Mouse (Mus musculus) small intestine, adult 2 months (tissue): ENCODE measurements at regions not wholly inside any gene's neighbourhood (a gene's known extent, or its start where the extent isn't known, plus 50 kb on each side); places are given as distances from the start of the nearest gene placed in this dataset.
"Not testable (repeated sequence)": the region's sequence is repeated elsewhere in the genome, so short reads cannot be mapped to it uniquely, and the experiment has no call there.

Source experiments
- H3K27ac ChIP-seq: fragments of 200-500 bp; 2 replicates; pipeline ENCODE4 v1.5.1; 2012; ENCODE audit warnings: low read depth, low read length, control low read depth, inconsistent platforms; ENCODE audit not compliant: insufficient read depth
- H3K27me3 ChIP-seq: fragments of 200-500 bp; 2 replicates; pipeline ENCODE4 v1.6.1; 2012; ENCODE audit warnings: mild to moderate bottlenecking, moderate library complexity, low read length, inconsistent platforms; ENCODE audit not compliant: control insufficient read depth, insufficient read depth
- H3K36me3 ChIP-seq: fragments of 200-500 bp; 2 replicates; pipeline ENCODE4 v1.6.1; 2012; ENCODE audit warnings: mild to moderate bottlenecking, low read length, control low read depth, inconsistent platforms; ENCODE audit not compliant: control insufficient read depth, insufficient read depth
- H3K4me1 ChIP-seq: fragments of 200-500 bp; 2 replicates; pipeline ENCODE4 v1.6.1; 2012; ENCODE audit warnings: low read length, inconsistent platforms, mixed read lengths; ENCODE audit not compliant: control insufficient read depth, insufficient read depth, insufficient read length
- H3K4me3 ChIP-seq: fragments of 200-500 bp; 2 replicates; pipeline ENCODE4 v1.5.1; 2012; ENCODE audit warnings: low read depth, mild to moderate bottlenecking, control low read depth, inconsistent platforms, low read length, moderate library complexity
- CTCF ChIP-seq: fragments of 200-500 bp; IDR thresholded peaks from 2 replicates; pipeline ENCODE4 v1.5.1; 2012; ENCODE audit warnings: low read depth, mild to moderate bottlenecking, control low read depth, inconsistent platforms, low read length, moderate library complexity, mixed read lengths; ENCODE audit not compliant: insufficient replicate concordance, insufficient read length; ENCODE audit errors: extremely low read depth
- POLR2A ChIP-seq: fragments of 200-500 bp; IDR thresholded peaks from 2 replicates; pipeline ENCODE4 v1.6.1; 2012; ENCODE audit warnings: low read depth, mild to moderate bottlenecking, control low read depth, inconsistent platforms, low read length, moderate library complexity
- WGBS: fragments of 180-500 bp; shearing (Covaris S2); methylation state at CpG from one replicate; pipeline ENCODE4 v1.1.7; 2018; 5-methylcytosine and 5-hydroxymethylcytosine counted together

DNA sequence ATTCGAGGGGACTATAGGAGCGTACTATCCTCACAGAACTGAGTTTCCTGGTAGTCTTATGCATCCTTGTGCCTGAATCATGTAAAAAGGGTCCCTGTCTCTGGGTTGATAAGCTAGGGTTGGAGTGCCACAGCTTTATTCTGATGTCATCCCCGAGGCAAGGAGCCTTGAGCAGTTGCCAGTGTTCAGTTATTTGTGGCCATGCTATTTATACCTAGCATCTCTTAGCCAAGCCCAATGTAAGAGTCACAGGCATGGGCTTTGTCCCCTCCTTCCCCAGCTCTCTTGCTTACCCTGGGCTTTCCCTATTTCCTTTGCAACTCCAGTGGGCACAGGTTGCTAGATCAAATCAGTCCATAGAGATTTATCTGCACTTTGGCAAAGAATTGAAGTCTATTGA, 288.6 kb downstream of the Cyp26b1 start:
- Histone ChIP-seq H3K27ac (no peak overlapping the region), H3K4me3 (no peak overlapping the region), H3K27me3 (no peaks in the 10 kb centered on the region), H3K4me1 (no peaks in the 10 kb centered on the region), H3K36me3 (no peaks in the 10 kb centered on the region)
- no peak for TF ChIP-seq POLR2A
- no peak for TF ChIP-seq CTCF
- 69% methylated on average over 3 of the region's 3 CpGs for WGBS

GRCm38 (mm10) chr6:84302916-84303315, 290.8 kb downstream of the Cyp26b1 start:
- H3K27me3 ChIP-seq, H3K4me1 ChIP-seq, H3K36me3 ChIP-seq, H3K4me3 ChIP-seq, H3K27ac ChIP-seq: not testable (repeated sequence)
- WGBS: 76% methylated on average over 3 of the region's 3 CpGs

DNA sequence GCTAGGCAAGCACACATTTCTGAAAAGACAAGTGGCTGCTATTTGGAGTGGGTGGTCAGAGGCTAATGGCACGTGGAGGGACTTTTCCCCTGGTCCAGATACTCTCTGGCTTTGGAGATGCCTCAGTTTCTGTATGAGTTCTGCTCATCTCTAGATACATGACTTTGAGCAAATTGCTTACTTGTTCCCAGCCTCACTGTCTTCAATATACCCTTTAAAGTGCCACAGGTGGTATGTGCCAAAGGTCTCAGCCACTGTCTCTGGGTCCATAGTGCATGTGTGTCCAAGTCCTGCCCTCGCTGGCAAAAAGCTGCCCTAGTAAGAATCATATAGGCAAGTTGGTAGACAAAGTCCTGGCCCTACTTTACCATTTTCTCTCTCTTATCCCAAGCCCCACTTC, 291.5 kb downstream of the Dysf start:
- no peaks in the 10 kb centered on the region for H3K27me3 ChIP-seq
- TF ChIP-seq POLR2A (no peak), CTCF (no peak)
- H3K27ac ChIP-seq: no peak overlapping the region
- no peaks in the 10 kb centered on the region for H3K36me3 ChIP-seq
- no peaks in the 10 kb centered on the region for H3K4me1 ChIP-seq
- WGBS: 55% methylated on average over 2 of the region's 2 CpGs
- no peak overlapping the region for H3K4me3 ChIP-seq

GRCm38 (mm10) chr6:84299146-84299545, 290.8 kb downstream of the Dysf start:
- H3K27ac ChIP-seq: no peak overlapping the region
- H3K27me3 ChIP-seq: no peaks in the 10 kb centered on the region
- no peaks in the 10 kb centered on the region for H3K36me3 ChIP-seq
- no peak for TF ChIP-seq CTCF
- TF ChIP-seq POLR2A: no peak
- H3K4me1 ChIP-seq: no peaks in the 10 kb centered on the region
- no peak overlapping the region for H3K4me3 ChIP-seq

DNA sequence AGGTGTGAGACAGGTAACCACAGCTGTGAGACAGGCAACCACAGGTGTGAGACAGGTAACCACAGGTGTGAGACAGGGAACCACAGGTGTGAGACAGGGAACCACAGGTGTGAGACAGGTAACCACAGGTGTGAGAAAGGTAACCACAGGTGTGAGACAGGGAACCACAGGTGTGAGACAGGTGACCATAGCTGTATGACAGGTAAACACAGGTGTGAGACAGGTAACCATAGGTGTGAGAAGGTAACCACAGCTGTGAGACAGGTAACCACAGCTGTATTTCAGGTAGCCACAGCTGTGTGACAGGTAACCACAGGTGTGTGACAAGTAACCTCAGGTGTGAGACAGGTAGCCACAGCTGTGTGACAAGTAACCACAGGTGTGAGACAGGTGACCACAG, 265.5 kb downstream of the Dysf start:
- H3K36me3 ChIP-seq, H3K4me3 ChIP-seq, H3K27me3 ChIP-seq, H3K27ac ChIP-seq: not testable (repeated sequence)
- peaks cover 28% of the 10 kb centered on the region for H3K4me1 ChIP-seq

- TF ChIP-seq POLR2A: no peak
- peak; percentile 25; the same call in 1 of the 2 replicates for TF ChIP-seq CTCF
- Histone ChIP-seq H3K36me3 (no peaks in the 10 kb centered on the region), H3K4me1 (peaks cover 28% of the 10 kb centered on the region), H3K27me3 (no peaks in the 10 kb centered on the region), H3K4me3 (no peak overlapping the region), H3K27ac (no peak overlapping the region)
- WGBS: 41% methylated on average over 6 of the region's 6 CpGs
Measured at GRCm38 (mm10) chr6:84272520-84273311, 264.3 kb downstream of the Dysf start.

GRCm38 (mm10) chr6:84271966-84272365, 263.6 kb downstream of the Dysf start:
- TF ChIP-seq POLR2A (no peak), CTCF (no peak)
- H3K4me3 ChIP-seq: no peak overlapping the region
- H3K36me3 ChIP-seq: no peaks in the 10 kb centered on the region
- WGBS: 48% methylated on average over 6 of the region's 6 CpGs
- H3K27me3 ChIP-seq: no peaks in the 10 kb centered on the region
- H3K27ac ChIP-seq: no peak overlapping the region
- peaks cover 28% of the 10 kb centered on the region for H3K4me1 ChIP-seq

DNA sequence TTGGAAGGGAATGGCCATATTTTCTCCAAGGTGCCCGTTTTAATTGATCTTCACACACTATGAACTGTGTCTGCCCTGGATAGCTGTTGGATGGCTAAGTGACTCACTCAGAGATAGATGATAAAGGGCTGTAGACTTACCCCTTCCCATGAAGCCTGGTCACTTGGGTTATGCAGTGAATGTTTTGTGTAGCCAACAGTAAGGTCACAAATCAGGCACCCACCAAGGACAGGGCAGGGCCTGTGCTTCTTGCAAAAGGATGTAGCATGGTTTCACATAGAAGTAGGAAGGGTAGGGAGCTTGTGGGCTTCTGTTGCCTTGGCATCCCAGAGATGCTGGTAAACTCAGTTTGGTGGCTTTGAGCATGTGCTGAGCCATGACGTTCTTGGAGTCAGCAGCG, 263.1 kb downstream of the Dysf start:
- Histone ChIP-seq H3K4me3 (no peak overlapping the region), H3K27me3 (no peaks in the 10 kb centered on the region), H3K27ac (no peak overlapping the region), H3K36me3 (no peaks in the 10 kb centered on the region), H3K4me1 (peaks cover 28% of the 10 kb centered on the region)
- 78% methylated on average over 3 of the region's 3 CpGs for WGBS
- TF ChIP-seq POLR2A (no peak), CTCF (no peak)
